Mouse (Mus musculus) cerebellum, postnatal 10 days (tissue): Measurements from ENCODE around the gene Wdr77.
"Not testable (repeated sequence)": the region's sequence is repeated elsewhere in the genome, so short reads cannot be mapped to it uniquely, and the experiment has no call there.

Experiments
- DNase-seq, 2 experiments: peaks; one replicate each; pipeline ENCODE4 v3.0.0; 2021; ENCODE audit warnings: mixed read lengths in 2 of 2

The Wdr77 gene

DNA sequence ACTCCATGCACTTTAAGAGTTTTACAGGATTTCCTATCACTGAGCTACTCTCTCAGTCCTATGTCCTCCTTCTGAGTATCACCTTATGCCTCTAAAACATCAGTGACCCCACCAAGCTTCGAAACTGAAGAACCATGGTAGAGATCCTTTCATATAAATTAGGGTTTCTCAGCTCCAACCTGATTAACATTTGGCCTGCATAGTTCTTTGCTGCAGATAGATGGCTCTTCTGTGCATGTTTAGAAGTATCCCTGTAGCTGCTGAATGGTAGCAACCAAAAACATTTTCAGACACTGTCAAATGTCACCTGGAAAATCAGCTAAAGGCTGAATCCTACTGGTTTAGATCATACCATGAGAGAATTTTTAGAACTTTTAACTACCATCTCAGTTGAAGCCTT, 1.9 kb upstream of the Wdr77 start:
- DNase-seq = no peak

DNA sequence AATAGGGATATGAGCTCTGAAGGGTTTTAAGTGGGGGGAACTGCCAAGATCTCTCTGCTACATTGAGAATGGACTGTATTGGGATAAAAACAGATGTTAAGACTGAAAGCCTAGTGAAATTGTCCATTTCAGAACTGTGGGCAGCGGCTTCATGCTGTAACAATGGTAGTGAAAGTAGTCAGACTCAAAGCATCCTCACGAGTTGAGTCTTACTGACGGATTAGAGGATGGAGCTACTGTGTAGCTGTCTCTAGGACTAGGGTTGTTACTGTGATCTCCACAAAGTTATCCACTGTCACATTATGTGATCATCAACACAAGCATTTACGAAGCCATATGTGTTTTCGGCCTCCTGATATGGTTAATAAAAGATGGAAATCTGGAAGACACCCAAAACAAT, 965 bp upstream of the Wdr77 start:
- DNase-seq = no peak

DNA sequence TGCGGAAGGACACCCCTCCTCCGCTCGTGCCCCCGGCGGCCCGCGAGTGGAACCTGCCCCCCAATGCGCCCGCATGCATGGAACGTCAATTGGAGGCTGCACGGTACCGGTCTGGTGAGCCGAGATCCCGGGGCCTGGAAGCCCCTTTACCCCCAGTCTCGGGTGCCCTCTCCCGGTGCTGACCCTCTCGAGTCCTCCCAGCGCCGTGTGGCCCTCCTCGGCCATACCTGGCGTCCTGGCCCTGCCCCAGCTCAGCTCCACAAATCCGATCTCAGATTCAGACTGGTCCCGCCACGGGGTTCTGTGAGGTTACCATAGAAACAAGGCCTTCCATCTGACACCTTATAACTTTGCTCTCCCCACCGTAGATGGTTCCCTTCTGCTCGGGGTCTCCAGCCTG, 416 bp downstream of the Wdr77 start:
- DNase-seq = peak; percentile 80 to 82

DNA sequence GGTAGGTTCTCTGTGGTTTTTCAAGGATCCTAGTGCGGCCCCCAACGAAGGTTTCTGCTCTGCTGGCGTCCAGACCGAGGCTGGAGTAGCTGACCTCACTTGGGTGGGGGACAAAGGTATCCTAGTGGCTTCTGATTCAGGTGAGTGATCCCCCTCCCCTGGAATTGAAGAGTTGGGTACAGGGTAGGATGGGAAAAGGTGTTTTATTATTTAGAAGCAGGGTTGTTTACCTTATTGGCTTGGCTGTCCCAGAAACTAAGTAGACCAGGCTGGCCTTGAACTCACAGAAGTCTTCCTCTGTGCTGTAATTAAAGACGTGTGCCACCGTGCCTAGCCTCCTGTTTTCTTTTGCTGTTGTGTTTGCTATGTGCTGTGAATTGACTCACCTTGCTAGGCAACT, 830 bp downstream of the Wdr77 start, which contains the start of gene Atp5f1:
Atp5f1 (minus strand) TSS at position 101 of the 400 bp plus-strand sequence.
- no peak for DNase-seq

DNA sequence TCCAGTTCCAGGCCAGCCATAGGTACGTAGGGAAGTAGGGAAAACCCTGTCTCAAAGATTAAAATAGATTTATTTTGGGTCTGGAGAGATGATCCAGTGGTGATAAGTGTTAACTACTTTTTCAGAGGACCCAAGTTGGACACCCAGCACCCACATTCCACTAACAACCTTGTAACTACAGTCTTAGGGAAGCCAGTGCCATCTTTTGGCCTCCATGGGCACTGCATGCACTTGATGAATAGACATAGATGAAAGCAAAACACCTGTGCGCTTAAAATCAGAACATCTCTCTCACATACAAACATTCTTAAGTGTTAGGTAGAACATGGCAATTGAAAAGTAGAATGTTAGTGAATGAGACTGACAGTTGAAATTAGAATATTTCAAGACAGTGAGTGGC, 1.5 kb downstream of the Wdr77 start:
- peak; percentile 13 to 26 for DNase-seq

DNA sequence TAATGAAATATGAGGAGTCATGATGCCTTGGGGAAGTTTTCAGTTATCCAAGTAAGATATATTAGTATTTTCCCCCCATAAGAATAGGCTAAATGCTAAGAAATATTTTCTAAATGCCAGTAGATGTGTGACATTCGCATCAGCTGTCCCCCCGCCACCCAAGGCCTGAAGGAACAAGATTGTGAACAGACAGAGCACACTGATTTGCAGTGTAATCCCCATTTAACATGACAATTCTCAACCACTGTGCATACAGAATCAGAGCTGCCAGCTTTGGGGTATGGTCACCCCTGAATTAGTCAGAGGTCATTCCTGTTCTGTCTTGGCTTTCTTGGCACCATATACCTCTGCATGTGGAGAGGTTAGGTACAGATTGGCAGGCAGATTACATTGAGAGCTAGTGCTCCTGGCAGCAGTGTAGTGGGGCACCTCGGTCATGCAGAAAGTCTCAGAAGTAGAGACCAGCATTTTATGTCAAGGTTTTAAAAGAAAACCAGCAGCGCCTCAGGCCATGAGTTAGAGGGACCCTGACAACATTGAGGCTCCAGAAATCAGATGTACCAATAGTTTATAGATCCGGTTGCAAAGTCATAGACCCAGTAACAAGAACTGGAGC, 12.8 kb downstream of the Wdr77 start:
- DNase-seq = no peak

DNA sequence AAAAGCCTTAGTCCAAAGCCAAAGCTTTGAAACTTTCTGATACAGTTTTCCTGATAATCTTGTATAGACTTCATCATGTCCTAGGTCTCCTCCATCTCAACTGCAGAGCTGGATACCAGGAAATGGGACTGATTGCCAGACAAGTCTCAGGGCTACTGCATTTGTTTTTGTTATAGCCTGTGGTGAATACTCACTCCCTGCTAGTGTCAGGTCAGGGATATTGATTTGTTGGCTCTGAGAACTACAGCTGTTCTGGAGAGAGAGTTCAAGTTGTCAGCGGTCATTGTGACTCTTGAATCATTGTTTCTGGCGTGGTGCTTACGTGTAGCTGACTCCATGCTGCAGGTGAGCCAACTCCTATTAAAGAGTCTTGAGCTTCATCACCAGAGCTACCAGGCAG, 14.2 kb downstream of the Wdr77 start, which contains the start of gene Ovgp1:
Ovgp1 (plus strand) TSS at position 301 of the 400 bp plus-strand sequence.
- no peak for DNase-seq

DNA sequence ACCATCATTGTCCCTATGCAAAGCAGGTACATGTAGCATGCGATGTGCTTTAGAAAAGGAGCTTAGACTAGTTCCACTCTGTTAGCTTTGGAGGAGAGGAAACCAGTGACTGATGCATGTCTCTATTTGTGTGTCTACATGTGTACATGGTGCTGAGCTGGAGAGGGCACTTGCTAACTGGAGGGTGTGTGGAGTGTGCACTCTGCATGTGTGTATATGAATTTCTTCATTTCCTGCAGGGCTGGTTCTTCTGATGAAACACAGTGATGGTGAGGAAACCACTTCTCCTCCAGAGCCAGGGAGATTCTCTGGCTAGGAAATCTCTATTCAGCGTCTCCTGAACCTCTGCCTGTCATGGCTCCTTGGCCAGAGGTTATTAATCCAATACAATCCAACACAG, 15.0 kb downstream of the Wdr77 start:
- DNase-seq = no peak

DNA sequence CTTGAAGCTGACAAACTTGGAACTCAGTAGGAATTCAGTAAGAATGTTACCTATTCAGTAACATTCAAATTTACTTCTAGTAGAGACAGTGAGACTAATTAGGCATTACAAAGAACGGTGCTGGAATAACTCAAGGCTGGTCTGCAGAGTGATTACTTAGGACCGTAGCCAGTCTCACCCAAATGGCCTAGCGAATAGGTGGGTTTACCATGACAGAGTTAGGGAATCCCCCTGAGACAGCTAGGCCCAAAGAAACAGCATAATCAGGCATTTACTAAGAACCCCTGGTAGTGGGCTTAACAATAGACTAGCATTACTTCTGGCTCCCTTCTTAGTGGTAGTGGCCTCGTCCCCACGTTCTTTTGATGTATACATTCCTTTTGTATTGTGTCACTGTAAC, 30.4 kb downstream of the Wdr77 start:
- DNase-seq = not testable (repeated sequence)

DNA sequence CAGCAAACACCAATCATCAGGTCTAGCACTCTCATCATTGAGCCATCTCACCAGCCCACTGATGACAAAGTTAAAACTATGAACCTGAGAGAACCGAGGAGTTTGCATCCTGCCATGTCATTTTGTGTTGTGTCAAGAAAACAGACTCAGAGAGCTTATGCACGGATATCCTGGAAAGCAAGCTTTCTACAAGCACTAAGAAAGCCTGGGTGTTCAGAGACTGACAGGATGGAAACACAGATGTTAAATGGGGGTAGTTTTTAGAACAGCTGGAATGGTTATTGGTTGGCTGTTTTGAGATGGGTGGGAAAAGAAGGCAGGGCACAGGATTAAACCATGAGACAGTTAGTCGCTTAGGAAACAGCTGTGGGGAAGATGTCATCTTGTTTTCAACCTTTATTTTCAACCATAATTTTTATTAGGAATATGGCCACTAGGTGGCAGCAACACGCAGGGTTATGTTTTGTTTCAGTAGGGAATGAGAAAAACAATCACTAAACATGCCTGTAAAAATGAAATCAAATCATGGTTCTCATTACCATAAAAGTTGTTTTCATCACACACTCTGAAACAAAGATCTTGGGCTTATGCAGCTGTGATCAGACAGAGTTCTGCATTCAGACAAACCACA, 32.6 kb downstream of the Wdr77 start:
- DNase-seq = peak; percentile 68 to 82

DNA sequence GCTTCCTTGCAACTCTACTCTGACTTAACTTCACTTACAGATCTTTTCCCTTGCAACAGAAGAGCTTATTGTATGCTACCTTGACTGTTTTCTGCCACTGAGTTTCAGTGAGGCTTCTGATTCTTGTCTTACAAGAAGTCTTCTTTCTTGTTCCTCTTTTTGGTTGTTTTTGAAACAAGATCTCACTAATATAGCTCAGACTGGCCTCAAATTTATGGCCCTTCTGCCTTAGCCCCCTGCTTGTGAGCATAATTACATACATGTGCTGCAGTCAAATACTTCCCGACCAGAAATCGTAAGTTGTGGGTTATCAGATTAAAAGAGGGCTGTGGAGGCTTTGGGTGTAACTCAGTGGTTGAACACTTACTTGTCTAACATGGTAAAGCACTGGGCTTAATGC, 35.6 kb downstream of the Wdr77 start:
- DNase-seq = no peak

DNA sequence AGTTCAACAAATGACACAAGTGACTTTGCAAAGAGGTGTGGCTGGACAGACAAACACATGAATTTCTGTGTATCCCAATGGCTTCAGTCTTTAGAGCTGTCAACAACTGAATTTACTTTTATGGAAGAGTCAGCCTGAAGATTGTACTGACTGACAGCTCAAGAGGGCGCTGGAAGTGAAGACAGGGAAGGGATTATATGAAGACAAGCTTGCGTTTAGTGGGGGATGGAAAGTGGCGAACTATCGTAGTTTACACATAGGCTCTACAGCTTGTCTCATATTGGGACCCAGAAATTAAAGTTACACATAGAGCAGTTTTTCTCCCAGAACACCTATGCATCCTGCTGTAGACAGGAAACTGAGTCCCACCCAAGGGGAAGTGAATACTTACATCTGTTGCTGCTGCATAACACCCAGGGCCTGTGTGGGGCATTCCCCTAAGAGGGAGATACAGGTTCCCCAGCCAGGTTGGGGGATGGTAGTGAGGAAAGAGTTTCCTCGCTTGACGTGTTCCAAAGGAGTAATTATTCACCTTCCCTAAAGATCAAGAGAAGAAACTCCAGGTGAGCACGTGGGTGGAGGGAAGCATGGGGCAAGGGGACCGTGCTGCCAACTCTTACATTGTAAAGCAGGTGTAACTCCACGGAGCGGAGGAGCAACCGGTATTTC, 41.7 kb downstream of the Wdr77 start:
- DNase-seq = no peak

DNA sequence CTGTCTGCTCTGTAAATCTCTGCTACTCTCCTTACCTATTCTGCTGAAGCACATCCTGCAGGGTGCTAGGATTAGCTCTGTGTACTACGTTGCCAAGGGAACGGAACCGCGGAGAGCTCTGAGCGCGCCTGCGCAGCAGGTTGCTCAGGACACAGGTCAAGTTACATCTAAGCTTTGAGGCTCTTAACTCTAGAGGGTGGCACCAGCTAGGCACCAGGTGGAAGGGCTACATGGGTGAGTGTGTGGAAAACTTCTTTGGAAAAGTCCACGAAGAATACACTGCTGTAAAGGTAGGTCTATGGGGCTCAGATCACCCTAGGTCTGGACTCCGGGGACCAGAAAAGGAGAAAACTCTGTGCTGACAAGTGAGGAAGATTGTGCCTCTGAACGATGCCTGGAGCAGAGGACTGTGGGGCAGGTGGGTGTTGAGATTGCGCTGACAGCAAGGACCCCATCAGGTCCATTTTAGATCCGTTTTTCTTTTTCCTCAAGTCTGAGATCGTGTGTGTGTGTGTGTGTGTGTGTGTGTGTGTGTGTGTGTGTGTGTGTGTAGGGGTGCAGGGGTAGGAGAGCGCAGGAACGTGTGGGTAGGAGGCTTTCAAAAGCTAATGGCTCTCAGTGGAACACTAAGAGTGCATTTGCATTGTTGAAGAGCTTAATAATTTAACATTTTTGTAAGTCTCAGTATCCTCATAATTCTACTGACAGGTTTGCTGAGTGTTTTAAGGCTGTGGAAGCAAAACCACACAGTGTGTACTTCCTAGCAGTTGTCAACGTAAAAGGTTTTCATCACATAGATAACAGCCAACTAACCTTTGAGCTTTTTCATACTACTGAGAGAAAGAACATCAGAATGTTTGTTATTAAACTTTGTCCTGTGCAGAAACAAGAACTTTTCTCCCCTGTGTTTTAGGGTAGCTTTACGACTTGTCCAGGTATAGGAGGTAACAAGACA, 42.5 kb downstream of the Wdr77 start:
- peak; percentile 5 to 9 for DNase-seq

DNA sequence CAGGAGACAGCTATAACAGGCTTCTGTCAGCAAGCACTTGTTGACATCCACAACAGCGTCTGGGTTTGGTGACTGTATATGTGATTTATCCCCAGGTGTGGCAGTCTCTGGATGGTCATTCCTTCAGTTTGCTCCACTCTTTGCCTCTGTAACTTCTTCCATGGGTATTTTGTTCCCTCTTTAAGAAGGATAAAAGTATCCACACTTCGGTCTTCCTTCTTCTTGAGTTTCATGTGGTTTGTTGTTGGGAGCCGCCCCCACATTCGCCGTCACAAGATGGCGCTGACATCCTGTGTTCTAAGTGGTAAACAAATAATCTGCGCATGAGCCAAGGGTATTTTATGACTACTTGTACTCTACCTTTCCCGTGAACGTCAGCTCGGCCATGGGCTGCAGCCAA, 44.2 kb downstream of the Wdr77 start:
- DNase-seq = not testable (repeated sequence)

DNA sequence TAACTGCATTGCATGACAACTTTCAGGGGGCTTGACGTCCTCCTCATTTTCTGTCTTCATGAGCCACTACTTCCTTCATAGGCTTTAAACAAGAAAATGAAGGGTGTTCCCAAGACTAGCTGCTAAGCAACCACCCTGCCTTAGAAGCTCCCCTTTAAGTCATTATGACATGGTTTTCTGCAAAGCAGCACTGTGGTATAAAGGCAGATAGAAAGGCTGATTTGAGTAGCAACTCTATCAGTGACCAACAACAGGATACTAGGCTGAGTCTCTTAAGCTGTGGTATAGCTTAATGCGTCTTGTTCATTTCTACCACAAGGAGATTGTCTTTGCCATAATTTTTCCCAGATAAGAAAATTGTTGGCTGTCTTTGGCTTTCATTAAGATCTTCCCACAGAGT, 55.4 kb downstream of the Wdr77 start, which contains the start of gene Pifo:
Pifo (minus strand) TSS at position 101 of the 400 bp plus-strand sequence.
- no peak for DNase-seq
